Mouse (Mus musculus): ENCODE measurements around the gene Vti1a.
A peak's percentile ranks its signal among the peaks of the same experiment; 100 is the strongest.

The Vti1a gene

GRCm38 (mm10) chr19:55532681-55533080, 216.6 kb downstream of the Vti1a start:
- no peak for DNase-seq

GRCm38 (mm10) chr19:55536273-55536937, 220.3 kb downstream of the Vti1a start:
- no peak for DNase-seq

DNA sequence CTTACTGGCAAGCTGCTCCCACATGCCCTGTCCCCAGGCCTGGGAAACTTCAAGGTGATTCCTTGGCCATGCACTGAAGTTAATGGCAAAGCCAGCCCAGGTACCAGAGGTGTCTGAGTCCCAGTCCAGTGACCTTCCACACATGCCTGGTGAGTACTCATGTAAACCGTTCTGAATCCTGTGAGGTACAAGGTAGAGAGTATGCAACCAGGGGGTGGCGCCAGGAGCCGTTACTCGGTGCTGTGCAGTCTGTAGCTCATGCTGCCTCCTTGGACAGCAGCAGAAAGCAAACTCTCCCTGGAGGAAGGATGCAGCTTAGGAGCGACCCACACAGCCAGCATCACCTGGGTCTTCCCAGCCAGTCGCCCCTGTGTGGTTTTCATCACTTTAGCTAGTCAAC, 221.6 kb downstream of the Vti1a start:
- peak; percentile 70 for DNase-seq

- peak; percentile 68 for DNase-seq
These were observed 225.5 kb downstream of the Vti1a start for GRCm38 (mm10) chr19:55541641-55542040.

DNA sequence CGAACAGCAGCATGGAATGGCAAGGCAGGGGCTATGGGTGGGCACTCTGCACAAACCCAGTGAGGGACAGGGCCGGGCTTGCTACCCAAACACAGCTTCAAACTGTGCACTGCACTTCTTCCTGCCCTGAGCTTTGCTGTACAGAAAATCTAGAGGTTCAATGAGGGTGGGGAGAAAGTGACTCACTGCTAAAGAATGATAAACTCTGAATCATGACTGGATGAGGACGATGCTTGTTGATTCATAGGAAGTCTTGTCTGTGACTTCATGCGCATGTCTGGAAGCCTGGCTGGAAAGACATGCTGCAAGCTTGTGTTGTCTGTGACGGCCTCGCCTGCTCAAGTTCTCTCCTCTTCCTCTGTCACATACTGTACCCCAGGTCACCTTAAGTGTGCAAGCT, 226.4 kb downstream of the Vti1a start:
- DNase-seq: peak; percentile 14

DNA sequence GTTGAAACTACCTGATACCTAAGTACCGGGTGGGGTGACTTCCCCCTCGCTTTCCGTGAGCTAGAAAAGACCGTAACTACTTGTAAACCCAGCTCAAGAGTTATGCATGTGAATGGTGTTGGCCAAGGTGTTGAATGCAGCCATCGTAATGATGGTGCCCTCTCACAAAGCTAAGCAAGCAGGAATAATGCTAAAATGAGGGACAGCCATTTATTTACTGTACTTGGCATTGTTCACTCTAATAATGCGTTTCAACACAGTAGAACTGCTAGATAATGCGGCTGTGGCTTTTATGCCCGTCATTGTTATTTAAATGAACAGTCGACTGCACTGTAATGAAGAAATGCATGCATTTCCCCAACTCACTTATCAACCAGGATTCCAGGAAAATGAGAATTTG, 227.1 kb downstream of the Vti1a start:
- DNase-seq: no peak

GRCm38 (mm10) chr19:55544498-55544897, 228.4 kb downstream of the Vti1a start:
- peak; percentile 74 for DNase-seq

DNA sequence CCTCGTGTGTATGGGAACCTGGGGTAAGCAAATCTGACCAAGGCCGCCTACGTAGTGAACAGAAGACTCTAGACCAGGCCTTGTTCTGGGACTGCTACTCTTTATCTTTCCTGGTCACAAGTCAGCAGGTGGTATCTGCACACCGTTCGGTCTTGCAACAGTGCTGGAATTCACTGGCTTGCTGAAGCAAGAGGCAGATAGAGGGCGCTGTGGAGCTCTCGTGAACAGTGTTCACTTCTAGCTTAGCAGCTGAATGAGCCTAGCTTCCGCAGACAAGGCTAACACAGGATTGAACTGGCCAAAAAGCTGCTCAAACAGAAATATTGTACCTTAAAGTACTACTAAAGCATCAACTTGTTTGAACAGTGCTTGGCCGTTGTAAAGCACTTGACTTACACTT, 229.4 kb downstream of the Vti1a start:
- peak; percentile 90 for DNase-seq

GRCm38 (mm10) chr19:55546009-55546528, 230.0 kb downstream of the Vti1a start:
- DNase-seq: no peak

GRCm38 (mm10) chr19:55548206-55548605, 232.1 kb downstream of the Vti1a start:
- no peak for DNase-seq

DNA sequence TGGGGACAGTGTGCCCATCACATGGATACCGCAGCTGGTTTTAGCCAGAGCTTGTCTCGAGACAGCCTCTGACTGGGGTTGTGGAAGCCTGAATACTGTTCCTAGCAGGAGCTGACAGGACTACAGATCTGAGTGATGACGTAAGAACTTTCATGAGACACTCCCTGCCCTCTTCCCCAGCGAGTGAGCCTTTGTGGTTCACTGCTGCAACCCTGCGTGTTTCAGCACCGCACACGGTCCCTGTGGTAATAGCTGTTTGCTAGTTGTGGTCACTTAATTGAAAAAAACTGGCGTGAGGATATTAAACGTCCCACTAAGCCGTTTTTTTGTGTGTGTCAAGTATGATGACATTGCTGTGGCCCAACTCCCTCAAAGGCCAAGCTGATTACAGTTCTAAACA, 232.6 kb downstream of the Vti1a start:
- no peak for DNase-seq

DNA sequence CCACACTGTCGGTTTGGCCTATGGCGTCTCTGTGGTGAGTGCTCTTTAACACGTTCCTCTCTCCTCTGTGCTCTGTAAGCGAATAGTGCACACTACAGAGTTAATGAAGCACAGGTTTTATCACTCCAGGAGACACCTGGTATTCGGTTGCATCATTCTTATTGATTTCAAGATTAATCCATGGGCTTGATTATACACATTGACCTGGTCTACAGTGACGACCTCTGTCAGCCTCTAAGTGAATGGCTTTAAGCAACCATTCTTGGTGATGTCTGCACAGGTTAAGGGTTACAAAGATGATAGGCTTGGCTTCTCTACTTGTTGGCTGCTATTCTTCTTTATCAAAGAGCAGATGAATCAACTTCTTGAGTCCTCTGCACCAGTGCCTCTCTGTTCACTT, 234.1 kb downstream of the Vti1a start:
- no peak for DNase-seq

GRCm38 (mm10) chr19:55552339-55552738, 236.2 kb downstream of the Vti1a start:
- DNase-seq: no peak

GRCm38 (mm10) chr19:55552861-55553260, 236.8 kb downstream of the Vti1a start:
- DNase-seq: no peak

DNA sequence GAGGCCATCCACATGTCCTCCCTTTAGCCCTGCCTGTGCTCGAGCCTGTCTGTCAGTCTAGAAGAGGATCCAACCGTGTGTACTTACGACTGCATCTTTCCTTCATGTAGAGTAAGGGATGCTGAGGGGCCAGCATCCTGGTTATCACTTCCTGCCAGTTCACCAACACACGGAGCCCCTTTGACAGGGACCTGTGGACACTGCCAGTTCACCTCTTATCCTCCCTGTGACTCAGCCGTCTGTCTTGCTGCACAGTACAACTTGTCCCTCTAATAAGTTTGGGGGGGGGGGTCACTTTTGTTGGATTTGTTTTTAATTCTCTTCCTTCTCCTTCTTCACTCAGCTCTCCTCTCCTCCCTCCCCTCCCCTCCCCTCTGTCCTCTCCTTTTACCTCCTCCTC, 238.2 kb downstream of the Vti1a start:
- no peak for DNase-seq

GRCm38 (mm10) chr19:55554703-55555102, 238.6 kb downstream of the Vti1a start:
- no peak for DNase-seq

- DNase-seq: peak; percentile 27
These were observed 240.3 kb downstream of the Vti1a start for GRCm38 (mm10) chr19:55556168-55556999.

- no peak for DNase-seq
These were observed 243.2 kb downstream of the Vti1a start for GRCm38 (mm10) chr19:55559331-55559730.

DNA sequence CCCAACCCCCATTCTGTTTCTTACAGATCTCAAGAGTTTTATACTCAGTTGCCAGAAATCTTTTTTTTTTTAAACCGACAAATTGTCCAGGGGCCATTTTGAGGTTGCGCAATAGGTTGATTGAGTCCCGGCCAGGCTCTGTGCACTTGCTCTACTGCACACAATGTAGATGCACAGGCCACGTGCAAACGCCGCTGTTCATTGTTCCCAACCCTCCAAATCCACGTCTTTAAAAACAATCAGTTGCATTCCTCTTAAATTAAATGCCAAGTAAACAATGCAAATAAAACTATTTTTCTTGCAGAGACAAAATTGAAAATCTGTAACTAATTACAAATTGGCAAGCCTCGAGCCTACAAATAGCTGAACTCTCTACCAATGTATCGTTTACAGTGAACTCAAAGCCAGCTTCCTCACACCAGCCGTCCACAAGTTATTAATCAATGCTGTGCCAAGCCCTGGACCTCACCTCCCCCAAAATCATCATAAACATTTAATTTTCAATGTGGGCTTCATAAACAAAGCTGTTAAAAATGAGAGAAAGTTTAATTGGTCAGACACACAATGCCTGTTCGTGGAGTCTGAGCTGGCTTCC, 244.1 kb downstream of the Vti1a start:
- DNase-seq: no peak

GRCm38 (mm10) chr19:55561469-55561868, 245.4 kb downstream of the Vti1a start:
- no peak for DNase-seq

GRCm38 (mm10) chr19:55562487-55563147, 246.5 kb downstream of the Vti1a start:
- no peak for DNase-seq

- no peak for DNase-seq
These were observed 247.1 kb downstream of the Vti1a start for GRCm38 (mm10) chr19:55563148-55563651.

All from thymus, postnatal 14 days (tissue).